Mouse (Mus musculus): ENCODE measurements at regions not wholly inside any gene's neighbourhood (a gene's known extent, or its start where the extent isn't known, plus 50 kb on each side); places are given as distances from the start of the nearest gene placed in this dataset.
"Not testable (repeated sequence)": the region's sequence is repeated elsewhere in the genome, so short reads cannot be mapped to it uniquely, and the experiment has no call there.

GRCm38 (mm10) chr10:10116442-10116841 lies 215.6 kb upstream of the Stxbp5 start:
- no peak for ATAC-seq (replicated peaks; ENCODE audit: low read depth, poor library complexity, severe bottlenecking)

DNA sequence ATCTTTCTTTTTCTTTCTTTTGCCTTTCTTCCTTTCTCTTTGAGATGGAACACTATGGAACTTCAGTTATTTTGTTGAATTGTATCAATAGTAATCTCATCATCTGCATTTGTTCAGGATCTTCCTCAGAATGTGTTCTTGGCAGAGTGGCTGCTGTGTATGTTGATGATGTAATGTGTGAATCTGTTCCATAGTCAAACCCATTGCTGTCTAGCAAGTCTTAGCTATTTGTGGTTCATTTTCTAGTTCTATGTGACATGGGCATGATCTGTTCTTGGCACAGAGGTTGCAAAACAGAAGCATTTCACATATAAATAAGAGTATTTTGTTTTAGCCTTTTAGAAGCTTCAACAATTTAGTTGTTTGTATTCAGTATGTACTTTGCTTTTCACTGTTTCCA lies 212.4 kb upstream of the Stxbp5 start:
- no peak for ATAC-seq (replicated peaks; ENCODE audit: low read depth, poor library complexity, severe bottlenecking)

DNA sequence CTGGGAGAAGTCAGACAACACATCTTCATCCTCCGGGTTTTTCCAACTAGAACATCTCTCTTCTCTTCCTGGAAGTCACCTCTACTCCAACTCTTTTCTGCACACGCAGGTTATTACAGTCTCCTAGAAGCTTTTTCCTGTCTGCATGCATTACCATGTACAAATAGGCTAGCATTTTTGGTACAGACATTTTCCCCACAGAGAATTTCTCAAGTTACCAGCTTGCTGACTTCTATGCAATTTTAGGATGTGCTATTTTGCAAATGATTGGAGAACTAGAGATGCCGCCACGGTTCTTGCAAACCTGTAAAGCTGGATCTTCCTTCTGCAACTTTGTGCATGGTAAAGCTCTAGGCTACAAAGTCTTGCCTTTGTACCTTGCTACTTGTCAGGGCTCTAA lies 210.2 kb upstream of the Stxbp5 start:
- ATAC-seq (replicated peaks; ENCODE audit: low read depth, poor library complexity, severe bottlenecking), result no peak

DNA sequence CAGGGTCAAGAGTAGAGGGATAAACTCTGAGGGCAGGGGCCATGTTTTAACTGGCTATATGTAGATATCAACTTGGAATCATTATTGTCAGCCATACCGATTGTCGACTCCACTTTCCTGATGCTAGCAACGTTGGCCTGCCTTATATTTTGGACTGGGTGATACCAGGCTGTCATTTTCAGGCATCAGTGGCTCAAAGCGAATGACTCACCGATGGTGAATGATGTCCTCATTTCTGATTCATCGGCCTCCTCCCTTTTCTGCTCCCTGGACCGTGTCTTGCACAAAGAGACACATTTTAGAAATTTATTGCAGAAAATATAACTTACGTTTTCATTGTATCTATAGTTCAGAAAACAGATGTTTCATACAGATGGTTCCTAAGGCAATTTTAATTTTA lies 209.0 kb upstream of the Stxbp5 start:
- no peak for ATAC-seq (replicated peaks; ENCODE audit: low read depth, poor library complexity, severe bottlenecking)

GRCm38 (mm10) chr10:10107123-10107525 lies 206.2 kb upstream of the Stxbp5 start:
- peak; percentile 83 for ATAC-seq (replicated peaks; ENCODE audit: low read depth, poor library complexity, severe bottlenecking)

DNA sequence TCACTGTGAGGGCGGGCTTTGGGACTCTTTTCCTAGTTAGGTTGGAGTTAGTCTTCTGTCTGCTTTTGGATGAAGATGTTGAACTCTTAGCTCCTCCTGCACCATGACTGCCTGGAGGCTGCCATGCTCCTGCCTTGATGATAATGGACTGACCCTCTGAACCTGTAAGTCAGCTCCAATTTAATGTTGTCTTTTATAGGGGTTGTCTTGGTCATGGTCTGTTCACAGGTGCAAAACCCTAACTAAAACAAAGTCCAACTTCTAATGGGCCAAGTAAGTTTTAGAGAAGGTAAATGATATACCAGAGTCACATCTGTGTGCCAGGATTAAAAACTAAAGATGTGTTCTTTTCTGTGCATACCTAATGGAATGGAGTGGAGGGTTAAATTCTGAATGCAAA lies 205.8 kb upstream of the Stxbp5 start:
- ATAC-seq (replicated peaks; ENCODE audit: low read depth, poor library complexity, severe bottlenecking), result no peak

DNA sequence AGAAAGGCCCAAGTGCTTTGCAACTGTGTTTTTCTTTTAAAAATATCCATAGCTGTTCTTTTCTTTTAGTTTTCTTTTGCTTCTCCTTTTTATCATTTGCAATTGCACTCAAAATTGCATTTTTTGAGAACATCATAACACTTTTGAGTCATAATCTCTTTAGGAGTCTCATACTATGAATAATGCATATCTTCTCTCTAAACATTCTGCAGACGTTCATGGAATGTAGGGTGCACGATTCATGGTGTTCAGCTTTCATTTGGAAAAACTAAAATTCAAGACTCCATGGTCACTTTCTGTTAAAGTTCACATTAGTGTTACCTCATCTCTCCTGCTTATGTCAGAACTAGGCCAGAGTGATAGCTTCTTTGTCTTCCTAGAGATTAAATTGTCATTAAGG lies 200.8 kb upstream of the Stxbp5 start:
- ATAC-seq (replicated peaks; ENCODE audit: low read depth, poor library complexity, severe bottlenecking), result no peak

DNA sequence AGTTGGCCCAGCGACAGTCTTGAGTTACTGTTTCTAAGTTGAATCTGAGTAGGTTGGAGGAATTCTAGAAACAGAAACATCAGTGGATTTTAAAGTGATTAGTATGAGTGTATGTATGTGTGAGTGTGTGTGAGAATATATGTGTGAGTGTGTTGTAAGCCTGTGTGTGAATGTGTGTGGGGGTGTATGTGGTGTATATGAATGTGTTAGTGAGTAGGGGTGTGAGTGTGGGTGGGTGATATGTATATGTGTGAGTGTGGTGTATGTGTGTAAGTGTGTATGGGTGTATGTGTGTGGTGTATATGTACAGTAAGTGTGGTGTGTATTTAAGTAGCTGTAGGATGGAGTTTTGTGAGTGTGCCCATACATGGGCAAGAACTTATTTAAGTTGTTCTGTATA lies 197.6 kb upstream of the Stxbp5 start:
- no peak for ATAC-seq (replicated peaks; ENCODE audit: low read depth, poor library complexity, severe bottlenecking)

GRCm38 (mm10) chr10:10094113-10094512 lies 193.2 kb upstream of the Stxbp5 start:
- ATAC-seq (replicated peaks; ENCODE audit: low read depth, poor library complexity, severe bottlenecking), result no peak

- no peak for ATAC-seq (replicated peaks; ENCODE audit: low read depth, poor library complexity, severe bottlenecking)
Measured at GRCm38 (mm10) chr10:10093713-10094112, 192.8 kb upstream of the Stxbp5 start.

DNA sequence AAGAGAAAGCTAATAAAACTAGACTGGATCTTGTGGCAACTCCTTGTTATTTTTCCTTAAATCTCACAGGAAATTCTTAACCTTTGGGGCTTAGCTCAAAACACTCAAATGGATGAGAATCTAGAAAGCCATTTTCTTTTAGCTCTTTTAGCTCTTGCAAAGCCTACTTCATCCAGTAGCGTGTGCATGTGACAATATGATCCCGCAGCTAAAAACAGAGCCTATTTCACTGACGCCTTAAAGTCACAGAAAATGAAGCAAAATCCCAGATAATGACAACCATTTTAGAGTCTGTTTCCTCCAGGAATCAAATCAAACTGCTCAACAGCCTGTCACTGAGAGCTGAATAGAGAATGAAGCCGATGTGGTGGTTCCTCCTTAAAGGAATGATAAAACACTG lies 185.1 kb upstream of the Stxbp5 start:
- no peak for ATAC-seq (replicated peaks; ENCODE audit: low read depth, poor library complexity, severe bottlenecking)

DNA sequence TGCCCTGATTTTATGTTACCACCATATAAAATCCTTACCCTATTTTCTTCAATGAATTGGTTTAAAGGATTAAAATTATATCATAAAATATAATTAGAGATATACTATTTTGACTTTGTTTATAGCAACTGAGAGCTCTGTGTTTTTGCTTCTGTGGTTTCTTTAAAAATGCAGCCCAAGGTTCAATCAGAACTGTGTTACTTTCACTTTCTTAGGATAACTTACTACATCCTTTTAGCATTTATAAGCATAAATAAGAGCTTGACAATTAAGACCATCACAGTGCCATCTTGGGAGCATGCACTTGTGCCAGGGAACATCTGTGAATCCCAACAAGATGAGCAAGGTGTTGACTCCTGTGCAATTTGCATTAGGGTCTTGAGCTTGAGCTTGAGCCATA lies 169.3 kb upstream of the Stxbp5 start:
- ATAC-seq (replicated peaks; ENCODE audit: low read depth, poor library complexity, severe bottlenecking), result no peak

GRCm38 (mm10) chr10:10069704-10070103 lies 168.8 kb upstream of the Stxbp5 start:
- not testable (repeated sequence) for ATAC-seq (replicated peaks; ENCODE audit: low read depth, poor library complexity, severe bottlenecking)

GRCm38 (mm10) chr10:10046753-10047152 lies 145.9 kb upstream of the Stxbp5 start:
- no peak for ATAC-seq (replicated peaks; ENCODE audit: low read depth, poor library complexity, severe bottlenecking)

DNA sequence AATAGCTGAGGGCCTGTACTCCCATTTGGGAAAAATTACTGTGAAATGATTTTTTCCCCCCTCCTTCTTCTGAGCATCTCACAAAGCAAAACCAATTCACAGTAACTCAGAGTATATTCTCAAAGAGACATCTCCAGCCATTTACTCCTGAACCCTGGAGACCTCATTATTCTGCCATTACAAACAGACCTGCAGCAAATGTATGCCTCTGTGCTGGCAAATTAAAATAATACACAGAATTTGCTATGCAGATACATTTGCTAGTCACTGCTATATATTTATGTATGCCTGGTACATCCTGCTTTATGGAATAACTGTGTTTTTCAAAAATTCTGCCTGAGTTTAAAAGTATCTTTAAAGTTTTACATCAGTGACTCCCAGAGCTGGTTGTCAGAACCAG lies 145.4 kb upstream of the Stxbp5 start:
- no peak for ATAC-seq (replicated peaks; ENCODE audit: low read depth, poor library complexity, severe bottlenecking)

DNA sequence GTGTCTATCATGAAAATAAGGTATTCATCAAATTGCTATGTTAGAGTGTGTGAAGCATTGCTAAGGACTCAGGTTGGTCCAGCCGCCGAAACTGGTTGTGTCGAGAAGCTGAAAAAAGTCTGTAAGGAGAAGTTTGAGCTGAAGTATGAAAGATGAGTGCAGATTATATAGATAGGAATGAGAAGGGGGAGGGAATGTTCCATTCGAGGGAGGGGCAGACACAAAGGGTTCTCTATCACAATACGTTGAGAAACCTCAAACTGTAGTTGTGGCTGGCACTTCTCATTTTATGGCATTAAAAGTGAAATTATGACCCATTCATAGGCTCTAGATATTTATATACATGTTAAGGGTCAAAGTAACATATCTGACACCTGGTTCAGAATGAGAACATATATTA lies 108.4 kb upstream of the Stxbp5 start:
- ATAC-seq (replicated peaks; ENCODE audit: low read depth, poor library complexity, severe bottlenecking), result peak; percentile 36; the same call in 1 of the 2 replicates

GRCm38 (mm10) chr10:9998621-9999020 lies 97.7 kb upstream of the Stxbp5 start:
- no peak for ATAC-seq (replicated peaks; ENCODE audit: low read depth, poor library complexity, severe bottlenecking)

DNA sequence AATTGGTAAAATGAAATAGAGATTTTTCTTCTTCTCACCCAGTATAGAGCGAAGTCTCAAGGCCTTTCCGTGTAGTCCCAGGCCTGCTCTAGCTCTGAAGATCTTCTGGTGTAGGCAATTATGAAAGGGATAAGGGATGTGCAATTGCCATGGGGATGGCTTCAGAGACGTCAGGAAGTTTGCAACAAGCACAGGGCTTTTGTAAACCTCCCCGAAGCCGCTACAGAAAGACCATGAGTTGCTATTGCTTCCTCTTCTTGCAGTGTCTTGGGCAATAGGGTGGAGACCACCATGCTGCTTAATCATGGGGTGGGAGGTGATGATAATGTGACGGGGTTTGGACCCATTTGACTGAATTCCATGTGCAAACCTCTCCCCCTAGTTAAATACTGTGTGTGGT lies 95.3 kb upstream of the Stxbp5 start:
- ATAC-seq (replicated peaks; ENCODE audit: low read depth, poor library complexity, severe bottlenecking), result no peak

DNA sequence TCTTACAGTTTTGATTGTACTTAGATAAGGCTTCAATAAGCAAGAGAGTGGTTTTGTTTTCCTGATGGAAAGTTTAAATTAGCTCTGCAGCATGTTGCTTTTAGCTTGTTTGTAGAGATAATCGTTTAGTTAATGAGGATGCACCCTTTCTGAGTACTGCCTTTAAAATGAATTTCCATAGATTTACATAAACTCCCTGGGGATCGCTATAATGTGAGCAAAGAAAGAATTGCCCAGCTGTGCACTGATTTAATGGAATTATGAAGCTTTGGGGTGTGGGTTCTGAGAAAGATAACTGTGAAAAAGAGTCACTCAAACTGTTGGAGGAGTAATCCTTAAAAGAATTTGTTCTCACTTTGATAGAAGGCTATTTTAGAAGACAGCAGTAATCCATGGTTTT lies 91.9 kb upstream of the Stxbp5 start:
- no peak for ATAC-seq (replicated peaks; ENCODE audit: low read depth, poor library complexity, severe bottlenecking)

DNA sequence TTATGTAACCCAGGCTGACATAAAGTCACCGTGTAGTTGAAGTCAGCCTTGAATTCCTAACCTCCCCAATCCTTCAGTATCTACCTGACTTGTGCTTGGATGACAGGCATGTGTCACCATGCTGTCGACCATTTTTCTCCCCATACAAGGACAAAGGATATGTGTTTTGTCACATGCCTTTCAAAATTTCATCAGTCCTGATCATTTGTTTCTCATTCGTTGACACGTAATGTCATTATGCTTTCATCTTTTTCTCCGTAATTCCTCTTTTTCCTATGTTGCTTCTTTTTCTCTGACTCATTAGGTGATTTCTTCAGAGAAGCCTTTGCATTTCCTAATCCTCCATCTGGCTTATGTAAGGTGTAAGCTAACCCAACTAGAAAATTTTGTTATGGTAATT lies 84.5 kb upstream of the Stxbp5 start:
- ATAC-seq (replicated peaks; ENCODE audit: low read depth, poor library complexity, severe bottlenecking), result no peak

GRCm38 (mm10) chr10:9976424-9976823 lies 75.5 kb upstream of the Stxbp5 start:
- ATAC-seq (replicated peaks; ENCODE audit: low read depth, poor library complexity, severe bottlenecking), result no peak

All from common myeloid progenitor, adult 5-6 weeks (primary cell).